Mouse (Mus musculus): ENCODE data around the gene Tmem178b. TPM values are rescaled to one million over a fixed set of nuclear protein-coding genes. Genes with fewer than 3 reads are reported as not detected.

The Tmem178b gene
- total RNA-seq, 2 experiments from 2014 or later = 1.3 to 2.0 TPM

DNA sequence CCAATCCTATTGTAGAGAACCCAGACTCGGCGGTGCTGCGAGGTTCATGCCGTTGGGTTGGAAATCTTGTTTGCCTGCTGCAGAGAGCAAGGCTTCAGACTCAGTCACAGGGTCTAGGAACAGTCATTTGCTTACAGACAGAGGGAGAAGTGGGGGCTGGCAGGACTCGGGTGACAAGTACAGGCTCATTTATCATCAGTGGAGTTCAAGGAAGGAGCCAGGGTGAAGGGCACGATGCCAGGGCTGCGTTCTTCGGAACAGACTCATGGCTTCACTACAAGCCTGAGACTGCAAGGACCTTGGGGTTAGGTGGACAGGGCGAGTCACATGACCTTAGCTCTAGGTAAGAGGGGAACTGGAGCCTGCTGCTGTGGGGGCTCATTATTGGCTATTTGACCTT, 71.8 kb downstream of the Tmem178b start:
- TF ChIP-seq CTCF (IDR thresholded peaks at IDR 0.05) = no peak
- DNase-seq = no peak
- Histone ChIP-seq H3K4me3 (no peak overlapping the region), H3K27ac (no peak overlapping the region)
- intact Hi-C loops (cut with DNase I) = no loop called here

DNA sequence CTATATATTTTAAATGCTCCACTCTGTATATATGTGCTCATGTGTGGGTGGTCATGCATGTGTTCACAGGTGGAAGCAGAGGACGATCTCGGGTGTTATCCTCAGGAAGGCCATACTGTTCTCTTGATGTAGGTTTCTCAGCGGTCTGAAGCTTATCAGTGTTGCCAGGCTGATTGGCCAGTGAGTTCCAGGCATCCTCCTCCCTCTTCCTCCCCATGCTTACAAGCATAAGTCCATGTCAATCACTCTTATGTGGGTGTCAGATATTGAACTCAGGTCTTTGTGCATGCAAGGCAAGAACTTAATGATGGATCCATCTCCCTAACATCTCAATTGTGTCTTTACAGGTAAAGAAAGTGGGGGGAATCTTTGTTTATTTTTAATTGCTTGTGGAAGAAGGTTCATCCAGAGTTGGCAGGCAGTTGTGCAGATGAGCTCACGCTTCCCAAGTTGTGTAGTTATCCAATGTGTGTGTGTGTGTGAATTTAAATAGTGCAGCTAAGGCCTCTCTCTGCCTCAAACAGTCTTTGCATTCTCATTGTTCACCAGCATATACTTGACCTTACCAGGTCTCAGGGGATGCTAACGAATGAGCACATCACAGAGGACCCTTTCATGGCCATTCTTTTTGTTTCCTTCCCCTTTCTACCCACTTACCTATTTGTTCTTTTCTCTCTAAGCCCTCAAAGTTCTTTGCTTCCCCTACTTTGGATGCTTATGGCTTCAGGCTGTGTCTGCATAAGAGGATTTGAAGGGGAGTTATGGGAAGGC, 72.8 kb downstream of the Tmem178b start:
- no peak overlapping the region for H3K27ac ChIP-seq

GRCm38 (mm10) chr6:39946601-39947000, 73.5 kb downstream of the Tmem178b start:
- Histone ChIP-seq H3K27ac (no peak overlapping the region), H3K4me3 (no peak overlapping the region)
- intact Hi-C loops (cut with DNase I) = no loop called here
- TF ChIP-seq CTCF (IDR thresholded peaks at IDR 0.05) = no peak
- no peak for DNase-seq

More for the DNA sequence above, 72.8 kb downstream of the Tmem178b start:
- H3K4me3 ChIP-seq = no peak overlapping the region
- no peak for DNase-seq
- TF ChIP-seq CTCF (IDR thresholded peaks at IDR 0.05) = no peak
- intact Hi-C loops (cut with DNase I) = no loop called here

- TF ChIP-seq CTCF (IDR thresholded peaks at IDR 0.05) = no peak
These were observed 80.9 kb downstream of the Tmem178b start for GRCm38 (mm10) chr6:39953951-39954350.

GRCm38 (mm10) chr6:39955211-39955610, 82.1 kb downstream of the Tmem178b start:
- TF ChIP-seq CTCF (IDR thresholded peaks at IDR 0.05) = no peak
- Histone ChIP-seq H3K4me3 (no peak overlapping the region), H3K27ac (no peak overlapping the region)
- no peak for DNase-seq
- intact Hi-C loops (cut with DNase I) = no loop called here

More at GRCm38 (mm10) chr6:39953951-39954350, 80.9 kb downstream of the Tmem178b start:
- Histone ChIP-seq H3K27ac (no peak overlapping the region), H3K4me3 (no peak overlapping the region)
- no peak for DNase-seq
- intact Hi-C loops (cut with DNase I) = no loop called here

DNA sequence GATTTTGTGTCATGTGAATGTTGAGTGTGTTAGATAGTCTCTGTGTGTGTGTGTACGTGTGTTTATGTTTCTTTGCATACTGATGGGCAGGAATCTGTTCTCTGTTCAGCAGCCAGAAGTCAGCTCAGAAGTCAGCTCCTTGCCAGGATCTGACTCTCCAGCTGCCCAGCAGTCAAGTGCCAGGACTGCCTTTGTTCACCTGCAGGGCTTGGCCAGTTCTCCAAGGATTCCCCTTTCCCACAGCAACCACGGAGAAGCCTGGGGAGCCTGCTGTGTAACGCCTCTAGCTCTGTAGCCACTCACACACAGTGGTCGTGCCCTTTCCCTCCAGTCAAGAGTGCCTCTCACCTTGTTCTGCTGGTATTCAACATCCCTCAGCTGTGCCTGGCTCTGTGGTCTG, 91.5 kb downstream of the Tmem178b start:
- DNase-seq = no peak
- intact Hi-C loops (cut with DNase I) = no loop called here
- no peak for TF ChIP-seq CTCF (IDR thresholded peaks at IDR 0.05)
- H3K27ac ChIP-seq = no peak overlapping the region
- H3K4me3 ChIP-seq = no peak overlapping the region

- no peak overlapping the region for H3K4me3 ChIP-seq
- DNase-seq = no peak
- no peak overlapping the region for H3K27ac ChIP-seq
- intact Hi-C loops (cut with DNase I) = no loop called here
- TF ChIP-seq CTCF (IDR thresholded peaks at IDR 0.05) = no peak
These were observed 97.2 kb downstream of the Tmem178b start for GRCm38 (mm10) chr6:39970281-39970680.

DNA sequence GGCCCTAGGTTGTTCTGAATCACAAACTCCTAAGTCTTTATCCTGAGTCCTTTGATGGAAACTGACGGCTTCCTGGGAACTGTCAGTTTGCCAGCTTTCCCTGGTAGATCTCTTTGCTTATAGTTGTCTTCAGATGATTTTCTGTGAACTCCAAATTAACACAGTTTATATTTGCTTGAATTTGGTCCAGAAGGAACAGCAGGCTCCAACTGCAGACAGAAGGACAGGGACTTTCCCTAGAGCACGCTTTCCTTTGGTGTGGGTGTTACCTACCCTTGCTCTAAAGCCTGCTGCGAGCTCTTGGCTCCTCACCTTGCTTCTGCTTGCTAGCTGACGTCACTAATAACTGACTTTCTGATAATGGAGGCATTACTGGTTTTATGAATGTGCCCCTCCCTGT, 105.9 kb downstream of the Tmem178b start:
- no peak for TF ChIP-seq CTCF (IDR thresholded peaks at IDR 0.05)
- intact Hi-C loops (cut with DNase I) = no loop called here
- no peak overlapping the region for H3K27ac ChIP-seq
- DNase-seq = no peak
- no peak overlapping the region for H3K4me3 ChIP-seq

GRCm38 (mm10) chr6:39990772-39991171, 117.7 kb downstream of the Tmem178b start:
- no peak for DNase-seq
- Histone ChIP-seq H3K27ac (no peak overlapping the region), H3K4me3 (no peak overlapping the region)
- no peak for TF ChIP-seq CTCF (IDR thresholded peaks at IDR 0.05)
- intact Hi-C loops (cut with DNase I) = no loop called here

GRCm38 (mm10) chr6:39991922-39992321, 118.9 kb downstream of the Tmem178b start:
- no peak for DNase-seq
- no peak for TF ChIP-seq CTCF (IDR thresholded peaks at IDR 0.05)
- no peak overlapping the region for H3K27ac ChIP-seq
- intact Hi-C loops (cut with DNase I) = no loop called here
- no peak overlapping the region for H3K4me3 ChIP-seq

- no peak overlapping the region for H3K4me3 ChIP-seq
- intact Hi-C loops (cut with DNase I) = no loop called here
- no peak for DNase-seq
- no peak overlapping the region for H3K27ac ChIP-seq
- TF ChIP-seq CTCF (IDR thresholded peaks at IDR 0.05) = no peak
These were observed 133.1 kb downstream of the Tmem178b start for GRCm38 (mm10) chr6:40006006-40006765.

DNA sequence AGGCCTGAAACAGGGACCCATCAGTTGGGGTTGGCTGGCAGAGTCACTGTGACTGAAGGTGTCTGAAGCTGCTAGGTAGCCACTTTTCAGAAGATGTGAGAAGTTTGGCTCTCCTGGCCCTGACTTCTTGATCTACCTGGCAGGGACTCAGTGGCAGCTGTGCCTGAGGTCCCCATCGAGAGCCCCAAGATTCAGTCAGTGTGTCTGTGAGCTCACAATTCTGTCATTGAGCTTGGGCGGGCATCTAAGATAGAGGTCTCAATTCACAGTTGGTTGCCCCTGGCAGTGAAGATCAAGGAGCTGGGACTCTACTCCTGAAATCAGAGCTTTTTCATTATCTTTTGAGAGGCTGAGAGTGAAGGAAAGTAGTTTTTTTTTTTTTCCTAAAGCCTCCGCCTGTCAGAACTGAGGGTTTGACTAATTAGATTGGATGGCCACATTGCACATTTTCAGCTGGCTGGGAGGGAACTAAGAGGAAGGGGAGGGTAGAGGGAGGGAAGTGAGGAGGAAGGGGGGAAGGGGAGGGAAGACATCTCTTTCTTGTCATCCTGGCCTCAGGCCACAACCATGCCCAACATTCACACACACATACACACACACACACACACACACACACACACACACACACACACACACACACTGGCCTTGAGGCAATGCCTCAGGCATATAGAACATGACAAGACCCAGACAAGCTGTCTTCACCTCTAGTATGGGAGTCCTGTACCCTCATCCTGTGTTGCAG, 135.3 kb downstream of the Tmem178b start:
- H3K4me3 ChIP-seq = no peak overlapping the region
- H3K27ac ChIP-seq = no peak overlapping the region
- no peak for DNase-seq
- TF ChIP-seq CTCF (IDR thresholded peaks at IDR 0.05) = no peak
- intact Hi-C loops (cut with DNase I) = no loop called here

GRCm38 (mm10) chr6:40009718-40010117, 136.6 kb downstream of the Tmem178b start:
- intact Hi-C loops (cut with DNase I) = no loop called here
- H3K4me3 ChIP-seq = no peak overlapping the region
- no peak for DNase-seq
- H3K27ac ChIP-seq = no peak overlapping the region
- no peak for TF ChIP-seq CTCF (IDR thresholded peaks at IDR 0.05)

Measured in gastrocnemius, adult 2 months (tissue).